Mouse (Mus musculus): ENCODE data around the gene Mob4.
"Not testable (repeated sequence)": the region's sequence is repeated elsewhere in the genome, so short reads cannot be mapped to it uniquely, and the experiment has no call there.

GRCm38 (mm10) chr1:55124136-55124535, 6.9 kb upstream of the Mob4 start:
- not testable (repeated sequence) for TF ChIP-seq CTCF (IDR thresholded peaks at IDR 0.05; ENCODE audit: low read depth, low read length); POLR2A (IDR thresholded peaks at IDR 0.05; ENCODE audit: borderline replicate concordance, low read depth, low read length)
